Mouse (Mus musculus): ENCODE results near the gene Srsf3. TPM values are rescaled to one million over a fixed set of nuclear protein-coding genes. Genes with fewer than 3 reads are reported as not detected.

Srsf3 gene
- total and polyA plus RNA-seq, 2 experiments from 2014 or later = 151 to 238 TPM

GRCm38 (mm10) chr17:29018292-29018984 is 14.0 kb upstream of the Srsf3 start:
- DNase-seq (ENCODE audit: low spot score) = peak; percentile 50
- Histone ChIP-seq H3K4me2 (ENCODE audit: low read depth, low read length) (no peak overlapping the region), H3K9me3 (replicated peaks; ENCODE audit: control insufficient read depth, low read length) (no peaks in the 10 kb centered on the region), H3K27me3 (ENCODE audit: control insufficient read depth, insufficient read depth, low read length) (no peaks in the 10 kb centered on the region), H3K9ac (replicated peaks; ENCODE audit: low read depth, low read length) (no peak overlapping the region), H3K4me3 (ENCODE audit: low read depth, low read length) (no peak overlapping the region), H3K4me1 (ENCODE audit: control insufficient read depth, insufficient read depth) (no peaks in the 10 kb centered on the region), H3K36me3 (replicated peaks; ENCODE audit: control insufficient read depth, insufficient read depth, low read length) (no peaks in the 10 kb centered on the region), H3K27ac (ENCODE audit: low read depth) (no peak overlapping the region)
- peak; percentile 41 for TF ChIP-seq CTCF (IDR thresholded peaks at IDR 0.05; ENCODE audit: low read depth)
- TF ChIP-seq EP300 (IDR thresholded peaks at IDR 0.05; ENCODE audit: low read depth) = no peak
- peak; percentile 49; the same call in 1 of the 2 replicates for ATAC-seq (ENCODE audit: insufficient read depth, low read depth)
- 49% methylated on average over 11 of the region's 11 CpGs for WGBS

- DNase-seq (ENCODE audit: low spot score) (no peak), ATAC-seq (ENCODE audit: insufficient read depth, low read depth) (no peak)
- Histone ChIP-seq H3K4me1 (ENCODE audit: control insufficient read depth, insufficient read depth) (no peaks in the 10 kb centered on the region), H3K27ac (ENCODE audit: low read depth) (no peak overlapping the region), H3K36me3 (replicated peaks; ENCODE audit: control insufficient read depth, insufficient read depth, low read length) (no peaks in the 10 kb centered on the region), H3K9ac (replicated peaks; ENCODE audit: low read depth, low read length) (no peak overlapping the region), H3K4me2 (ENCODE audit: low read depth, low read length) (no peak overlapping the region), H3K4me3 (ENCODE audit: low read depth, low read length) (no peak overlapping the region), H3K27me3 (ENCODE audit: control insufficient read depth, insufficient read depth, low read length) (no peaks in the 10 kb centered on the region), H3K9me3 (replicated peaks; ENCODE audit: control insufficient read depth, low read length) (no peaks in the 10 kb centered on the region)
- WGBS = 57% methylated on average over 7 of the region's 7 CpGs
- TF ChIP-seq CTCF (IDR thresholded peaks at IDR 0.05; ENCODE audit: low read depth) (no peak), EP300 (IDR thresholded peaks at IDR 0.05; ENCODE audit: low read depth) (no peak)
These were observed 13.0 kb upstream of the Srsf3 start for GRCm38 (mm10) chr17:29019391-29019790.

- no peak overlapping the region for H3K27ac ChIP-seq (ENCODE audit: low read depth)
- H3K4me2 ChIP-seq (ENCODE audit: low read depth, low read length) = no peak overlapping the region
- H3K9me3 ChIP-seq (replicated peaks; ENCODE audit: control insufficient read depth, low read length) = no peaks in the 10 kb centered on the region
- no peak overlapping the region for H3K9ac ChIP-seq (replicated peaks; ENCODE audit: low read depth, low read length)
- no peaks in the 10 kb centered on the region for H3K4me1 ChIP-seq (ENCODE audit: control insufficient read depth, insufficient read depth)
- H3K27me3 ChIP-seq (ENCODE audit: control insufficient read depth, insufficient read depth, low read length) = no peaks in the 10 kb centered on the region
- ATAC-seq (ENCODE audit: insufficient read depth, low read depth) = peak; percentile 63; the same call in 1 of the 2 replicates
- H3K4me3 ChIP-seq (ENCODE audit: low read depth, low read length) = no peak overlapping the region
- no peak for DNase-seq (ENCODE audit: low spot score)
- no peaks in the 10 kb centered on the region for H3K36me3 ChIP-seq (replicated peaks; ENCODE audit: control insufficient read depth, insufficient read depth, low read length)
- no peak for TF ChIP-seq EP300 (IDR thresholded peaks at IDR 0.05; ENCODE audit: low read depth)
- peak; percentile 69 for TF ChIP-seq CTCF (IDR thresholded peaks at IDR 0.05; ENCODE audit: low read depth)
These were observed 12.0 kb upstream of the Srsf3 start for GRCm38 (mm10) chr17:29020444-29020843.

GRCm38 (mm10) chr17:29022230-29022819 is 10.1 kb upstream of the Srsf3 start:
- WGBS = 20% methylated on average over 15 of the region's 15 CpGs
- Histone ChIP-seq H3K4me1 (ENCODE audit: control insufficient read depth, insufficient read depth) (no peaks in the 10 kb centered on the region), H3K36me3 (replicated peaks; ENCODE audit: control insufficient read depth, insufficient read depth, low read length) (no peaks in the 10 kb centered on the region), H3K9me3 (replicated peaks; ENCODE audit: control insufficient read depth, low read length) (no peaks in the 10 kb centered on the region), H3K4me2 (ENCODE audit: low read depth, low read length) (peak overlapping the region; percentile 38; the same call in 1 of the 2 replicates), H3K27me3 (ENCODE audit: control insufficient read depth, insufficient read depth, low read length) (no peaks in the 10 kb centered on the region), H3K27ac (ENCODE audit: low read depth) (no peak overlapping the region), H3K4me3 (ENCODE audit: low read depth, low read length) (no peak overlapping the region), H3K9ac (replicated peaks; ENCODE audit: low read depth, low read length) (peak overlapping the region; percentile 3; the same call in 1 of the 2 replicates)
- no peak for TF ChIP-seq EP300 (IDR thresholded peaks at IDR 0.05; ENCODE audit: low read depth)
- peak; percentile 62 for TF ChIP-seq CTCF (IDR thresholded peaks at IDR 0.05; ENCODE audit: low read depth)
- ATAC-seq (ENCODE audit: insufficient read depth, low read depth) = peak; percentile 57
- DNase-seq (ENCODE audit: low spot score) = peak; percentile 46

DNA sequence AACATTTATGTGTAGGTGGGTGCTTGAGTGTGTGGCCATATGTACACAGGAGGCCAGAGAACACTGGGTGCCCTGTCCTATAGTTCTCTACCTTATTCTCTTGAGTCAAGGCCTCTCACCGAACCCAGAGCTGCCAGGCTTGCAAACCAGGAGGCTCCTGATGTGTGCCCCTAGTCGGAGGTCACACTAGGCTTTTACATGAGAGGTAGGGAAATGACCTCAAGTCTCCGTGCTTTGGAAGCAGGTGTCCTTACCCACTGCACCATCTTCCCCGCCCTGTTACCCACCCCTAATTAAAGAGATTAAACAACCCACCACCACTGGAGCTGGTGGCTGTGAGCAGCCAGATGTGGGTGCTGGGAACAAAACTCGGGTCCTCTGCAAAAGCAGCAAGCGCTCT is 9.1 kb upstream of the Srsf3 start:
- H3K4me2 ChIP-seq (ENCODE audit: low read depth, low read length) = no peak overlapping the region
- H3K9ac ChIP-seq (replicated peaks; ENCODE audit: low read depth, low read length) = no peak overlapping the region
- ATAC-seq (ENCODE audit: insufficient read depth, low read depth) (no peak), DNase-seq (ENCODE audit: low spot score) (no peak)
- H3K27me3 ChIP-seq (ENCODE audit: control insufficient read depth, insufficient read depth, low read length) = no peaks in the 10 kb centered on the region
- H3K27ac ChIP-seq (ENCODE audit: low read depth) = no peak overlapping the region
- H3K4me3 ChIP-seq (ENCODE audit: low read depth, low read length) = no peak overlapping the region
- 81% methylated on average over 6 of the region's 6 CpGs for WGBS
- no peaks in the 10 kb centered on the region for H3K36me3 ChIP-seq (replicated peaks; ENCODE audit: control insufficient read depth, insufficient read depth, low read length)
- TF ChIP-seq CTCF (IDR thresholded peaks at IDR 0.05; ENCODE audit: low read depth) = no peak
- no peak for TF ChIP-seq EP300 (IDR thresholded peaks at IDR 0.05; ENCODE audit: low read depth)
- no peaks in the 10 kb centered on the region for H3K9me3 ChIP-seq (replicated peaks; ENCODE audit: control insufficient read depth, low read length)
- no peaks in the 10 kb centered on the region for H3K4me1 ChIP-seq (ENCODE audit: control insufficient read depth, insufficient read depth)
